Mouse (Mus musculus) T-helper 2 cell (primary cell): Measurements from ENCODE around the gene Kdelr1.
"Not testable (repeated sequence)": the region's sequence is repeated elsewhere in the genome, so short reads cannot be mapped to it uniquely, and the experiment has no call there.

Experiments used
- in situ Hi-C: fragments of 300-600 bp; cut with MboI, MseI; formaldehyde crosslinking; loops from one replicate; pipeline ENCODE4 v1.15.1; 2025; ENCODE audit warnings: high pct_unique_total_duplicates

Kdelr1 gene

DNA sequence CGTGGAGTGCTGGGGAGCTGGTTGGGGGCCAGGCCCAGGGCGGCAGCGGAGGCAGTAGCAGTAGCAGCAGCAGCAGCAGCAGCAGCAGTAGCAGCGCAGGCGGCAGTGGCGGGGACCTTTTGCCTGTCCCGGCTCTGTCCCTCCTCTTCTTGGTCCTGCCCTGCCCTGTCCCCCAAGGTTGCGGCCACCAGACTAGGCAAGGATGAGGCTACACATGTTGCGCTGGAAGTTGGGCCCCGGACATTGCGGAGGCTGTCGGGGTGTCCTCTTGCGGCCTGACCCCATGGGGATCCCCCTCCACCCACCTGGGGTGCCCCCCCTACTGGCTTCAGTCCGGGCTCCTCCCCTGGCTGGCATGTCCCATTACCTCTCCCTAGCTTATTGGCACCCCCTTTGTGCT is 2.8 kb upstream of the Kdelr1 start:
- in situ Hi-C loops: no loop called here

DNA sequence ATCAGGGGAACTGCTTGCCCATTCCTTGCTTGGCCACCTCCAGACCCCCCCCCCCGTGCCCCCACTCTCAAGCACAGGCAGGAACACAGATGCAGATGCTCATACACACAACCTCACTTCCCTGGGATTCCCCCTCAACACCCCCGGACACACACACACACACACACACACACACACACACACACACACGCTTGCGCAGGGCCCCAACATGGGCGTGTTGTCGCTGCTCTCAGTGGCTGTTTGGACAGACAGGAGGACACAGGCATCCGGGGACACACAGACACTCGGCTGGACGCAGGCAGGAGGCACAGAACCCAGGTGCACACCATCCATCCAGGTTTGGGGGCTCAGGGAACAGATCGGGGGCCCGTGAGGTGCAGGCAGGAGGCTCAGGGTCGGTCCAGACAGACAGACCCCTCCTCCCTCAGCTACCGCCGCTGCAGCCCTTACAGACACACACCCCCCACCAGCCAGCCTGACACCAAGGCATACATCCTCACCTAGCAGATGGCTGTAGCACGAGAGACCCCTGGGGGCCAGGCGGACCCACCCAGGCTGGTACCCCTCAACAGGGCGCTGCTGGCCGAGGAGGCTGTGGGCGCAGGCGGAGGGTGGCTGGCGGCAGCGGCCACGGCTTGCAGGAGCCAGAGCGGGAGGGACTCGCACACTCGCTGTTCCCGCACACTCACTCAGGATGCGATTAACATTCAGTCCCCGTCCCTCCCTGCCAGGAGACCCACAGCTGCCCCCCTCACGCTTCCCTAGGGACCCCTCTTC is 2.1 kb upstream of the Kdelr1 start:
- in situ Hi-C loops: no loop called here

DNA sequence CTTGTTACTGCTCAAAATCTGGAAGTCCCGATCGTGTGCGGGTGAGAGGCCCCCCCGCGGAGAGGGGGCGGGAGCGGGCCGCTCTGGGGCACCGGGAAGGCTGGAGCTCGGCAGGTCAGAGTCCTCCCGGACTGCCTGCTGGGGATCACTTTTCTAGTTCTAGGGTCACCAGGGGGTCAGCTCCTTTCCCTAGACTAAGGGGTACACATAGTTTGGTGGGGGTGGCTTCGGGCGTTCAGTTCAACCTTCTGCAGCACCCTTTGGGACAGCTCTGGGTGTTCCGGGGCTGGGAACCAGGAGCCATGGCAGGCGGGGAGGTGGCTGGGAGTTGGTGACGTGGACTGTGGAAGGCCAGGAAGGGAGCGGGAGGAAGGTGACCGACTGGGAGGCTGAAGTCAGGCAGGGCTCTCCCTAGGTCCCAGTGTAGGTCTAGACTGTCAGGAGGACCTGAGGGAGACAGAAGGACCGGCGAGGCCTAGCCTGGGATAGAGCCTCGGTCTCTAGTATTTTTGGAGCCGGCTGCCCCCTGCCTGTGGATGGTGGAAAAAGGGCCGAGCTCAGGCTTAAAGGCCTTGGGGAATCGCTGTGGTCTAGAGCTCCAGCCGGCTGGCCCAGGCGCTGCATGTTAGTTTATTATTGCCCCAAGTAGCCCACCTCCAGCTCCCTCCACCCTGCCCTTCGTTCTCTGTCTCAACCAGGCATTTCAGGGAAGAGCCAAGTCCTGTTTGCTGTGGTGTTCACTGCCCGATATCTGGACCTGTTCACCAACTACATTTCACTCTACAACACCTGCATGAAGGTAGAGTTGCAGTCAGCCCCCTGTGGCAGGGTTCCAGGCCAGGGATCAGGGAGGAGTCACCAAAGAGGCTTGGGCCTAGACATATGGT is 732 bp downstream of the Kdelr1 start:
- in situ Hi-C loops: no loop called here

DNA sequence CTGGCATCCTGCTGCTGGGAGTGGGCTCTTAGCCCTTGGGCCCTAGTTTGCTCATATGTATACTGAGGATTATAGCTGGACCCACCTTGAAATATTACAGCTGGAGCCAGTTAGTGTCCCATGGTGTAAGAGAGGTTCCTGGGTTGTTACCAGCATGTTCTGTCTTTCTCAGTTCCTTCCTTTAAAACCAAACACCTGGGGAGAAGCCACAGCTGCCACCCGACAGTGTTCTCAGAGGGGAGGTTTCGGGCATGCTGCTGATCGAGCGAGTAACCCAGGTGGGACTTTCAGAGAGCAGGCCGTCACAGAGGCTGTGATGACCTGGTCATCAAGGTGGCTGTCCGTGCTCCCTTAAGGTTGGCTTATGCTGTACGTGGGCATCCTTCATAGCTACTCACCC is 4.3 kb downstream of the Kdelr1 start:
- in situ Hi-C loops: no loop called here

DNA sequence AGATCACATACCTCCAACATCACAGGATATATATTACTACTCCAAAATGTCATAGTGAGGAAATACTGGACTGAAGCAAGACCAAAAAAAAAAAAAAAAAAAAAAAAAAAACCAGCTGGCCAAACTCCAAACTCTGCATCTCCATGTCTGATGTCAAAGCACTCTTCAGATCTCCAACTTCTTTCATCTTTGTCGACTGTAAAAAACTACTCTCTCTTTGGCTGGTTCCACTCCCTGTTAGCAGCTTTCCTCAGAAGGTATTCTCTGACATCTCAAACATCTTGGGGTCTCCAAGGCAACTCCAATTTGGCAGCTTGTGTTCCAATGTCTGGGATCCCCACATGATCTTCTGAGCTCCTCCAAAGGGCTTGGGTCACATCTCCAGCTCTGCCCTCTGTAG is 5.7 kb downstream of the Kdelr1 start, which contains the start of gene Grin2d:
TSS of gene Grin2d (minus strand) at position 101 of the 400 bp plus-strand sequence.
- in situ Hi-C loops: not testable (repeated sequence)

DNA sequence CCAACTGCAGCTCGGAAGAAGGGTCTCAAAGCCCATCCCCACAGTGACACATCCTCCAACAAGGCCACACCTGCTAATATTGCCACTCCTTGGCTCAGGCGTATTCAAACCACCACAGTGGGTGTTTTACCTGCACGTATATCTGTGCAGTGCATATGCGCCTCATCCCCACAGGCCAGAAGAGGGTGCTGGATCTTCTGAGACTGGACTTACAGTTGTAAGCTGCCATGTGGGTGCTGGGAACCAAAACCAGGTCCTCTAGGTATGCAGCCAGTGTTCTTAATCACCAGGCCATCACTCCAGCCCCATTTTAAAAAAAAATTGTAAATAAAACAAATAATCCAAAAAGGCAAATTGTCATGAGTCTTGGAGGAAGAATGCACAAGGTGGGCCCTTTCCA is 8.0 kb downstream of the Kdelr1 start:
- in situ Hi-C loops: no loop called here

DNA sequence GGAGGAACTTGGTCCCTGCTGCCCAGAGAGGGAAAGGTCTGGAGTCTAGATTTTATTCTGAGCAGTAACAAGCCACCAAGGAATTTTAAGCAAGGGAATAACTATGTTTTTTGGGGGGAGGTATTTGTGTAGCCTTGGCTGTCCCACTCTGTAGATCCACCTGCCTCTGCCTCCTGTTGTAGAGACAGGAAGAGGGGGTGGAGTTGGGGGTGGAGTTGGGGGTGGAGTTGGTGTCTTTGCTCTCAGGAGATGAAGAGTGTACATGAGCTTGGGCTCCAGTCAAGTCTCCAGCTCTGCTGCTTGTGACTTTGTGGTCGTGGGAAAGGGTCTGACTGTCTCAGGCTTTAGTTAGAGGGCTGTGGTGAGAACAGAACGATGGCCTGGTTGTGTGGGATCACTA is 8.4 kb downstream of the Kdelr1 start:
- in situ Hi-C loops: no loop called here

DNA sequence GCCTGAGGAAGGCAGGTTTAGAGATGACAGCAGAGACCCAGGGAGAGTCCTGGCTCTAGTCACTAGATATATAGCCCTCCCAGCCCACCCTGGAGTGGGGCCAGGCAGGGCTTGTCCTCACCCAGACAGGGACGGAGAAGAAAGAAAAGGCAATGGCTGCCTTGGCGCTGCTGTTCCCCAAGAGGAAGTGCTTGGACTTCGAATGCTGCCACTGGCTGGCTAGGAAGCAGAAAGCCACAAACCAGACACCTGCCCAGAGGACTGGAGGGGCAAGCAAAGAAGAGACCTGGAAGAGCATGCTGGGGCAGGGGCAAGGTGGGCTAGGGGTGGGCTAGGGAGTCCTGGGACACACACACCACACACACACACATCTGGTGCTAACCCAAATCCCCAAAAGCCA is 14.7 kb downstream of the Kdelr1 start:
- in situ Hi-C loops: no loop called here

DNA sequence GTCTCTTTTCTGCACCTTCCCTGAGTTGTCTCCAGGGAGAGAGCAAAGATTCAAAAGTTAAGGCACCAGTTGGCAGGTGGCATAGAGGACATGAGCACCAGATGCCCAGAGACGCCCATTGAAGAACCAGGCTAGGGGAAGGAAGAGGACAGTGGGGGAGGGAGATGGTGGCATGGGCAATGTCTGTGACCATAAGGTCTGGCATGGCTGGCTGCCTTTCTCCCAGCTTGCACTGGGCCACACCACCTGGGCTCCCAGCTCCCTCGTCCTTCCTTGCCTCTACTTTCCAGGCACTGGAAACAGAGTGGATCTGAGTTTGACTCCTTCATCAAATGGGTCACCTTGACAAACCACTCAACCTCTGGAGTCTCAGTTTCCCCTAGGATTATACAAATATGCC is 20.1 kb downstream of the Kdelr1 start:
- in situ Hi-C loops: no loop called here

DNA sequence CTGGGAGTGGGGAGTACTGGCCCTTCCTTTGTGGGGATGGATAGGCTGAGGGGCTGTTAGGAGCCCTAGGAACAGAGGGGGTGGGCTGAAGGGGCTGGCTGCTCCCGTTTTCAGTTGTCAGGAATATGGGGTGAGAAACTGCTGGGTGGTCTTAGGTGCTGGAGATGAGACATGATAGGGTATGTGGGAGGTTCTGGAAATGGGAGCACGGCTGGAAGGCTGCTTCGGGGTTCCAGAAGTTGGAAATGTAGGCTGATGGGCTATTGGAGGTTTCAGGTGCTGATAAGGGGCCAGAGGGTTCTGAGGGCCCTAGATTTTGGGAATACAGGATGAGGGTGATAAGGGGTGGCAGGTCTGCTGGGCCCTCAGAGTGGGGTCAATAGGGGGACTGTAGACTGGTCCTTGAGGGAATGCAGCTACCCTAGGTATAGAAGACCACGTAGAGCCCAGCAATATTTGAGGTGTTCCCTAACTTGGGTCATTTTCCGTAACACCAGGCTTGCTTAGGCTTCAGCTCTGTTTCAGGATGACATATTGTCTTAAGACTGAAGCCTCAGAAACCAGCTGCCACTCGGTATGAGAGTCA is 23.5 kb downstream of the Kdelr1 start:
- in situ Hi-C loops: no loop called here

DNA sequence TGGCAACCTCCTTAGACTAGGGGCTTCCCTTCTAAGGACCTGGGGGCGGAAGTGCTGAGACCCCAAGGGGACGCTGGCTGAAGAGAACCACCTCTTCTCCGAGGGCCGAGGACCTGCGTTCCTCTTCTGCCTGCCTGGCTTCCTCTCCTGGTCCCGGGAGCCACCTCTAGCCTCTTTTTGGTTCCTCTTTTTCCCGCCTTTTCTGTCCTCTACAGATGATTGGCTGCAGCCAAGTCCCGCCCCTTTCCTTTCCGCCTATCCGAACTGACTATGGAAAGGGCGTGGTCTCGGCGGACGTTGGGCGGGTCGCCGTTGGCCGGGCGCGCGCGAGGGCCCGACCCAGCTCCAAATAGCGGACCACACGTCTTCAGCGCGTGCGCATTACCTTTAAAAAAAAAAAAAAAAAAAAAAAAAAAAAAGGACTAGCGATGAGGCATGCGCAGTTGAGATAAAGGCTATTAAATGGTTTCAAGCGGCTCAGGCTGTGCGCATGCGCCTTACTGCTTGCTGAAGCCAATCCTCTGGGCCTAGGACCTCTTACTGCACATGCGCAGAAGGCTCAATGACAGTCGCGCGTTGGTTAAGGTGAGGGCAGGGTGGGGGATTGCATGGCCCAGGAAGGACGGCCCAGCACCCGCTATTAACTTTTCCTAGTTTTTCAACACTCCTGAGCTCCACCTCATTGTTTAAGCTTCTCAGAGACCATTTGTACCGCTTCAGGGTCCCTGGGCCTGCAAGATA is 24.1 kb downstream of the Kdelr1 start, which contains the start of the genes Syngr4 and Tmem143:
TSS of gene Syngr4 (minus strand) at position 198 of the 741 bp plus-strand sequence.
TSS of gene Tmem143 (plus strand) at position 425 of the 741 bp plus-strand sequence.
- in situ Hi-C loops: no loop called here

DNA sequence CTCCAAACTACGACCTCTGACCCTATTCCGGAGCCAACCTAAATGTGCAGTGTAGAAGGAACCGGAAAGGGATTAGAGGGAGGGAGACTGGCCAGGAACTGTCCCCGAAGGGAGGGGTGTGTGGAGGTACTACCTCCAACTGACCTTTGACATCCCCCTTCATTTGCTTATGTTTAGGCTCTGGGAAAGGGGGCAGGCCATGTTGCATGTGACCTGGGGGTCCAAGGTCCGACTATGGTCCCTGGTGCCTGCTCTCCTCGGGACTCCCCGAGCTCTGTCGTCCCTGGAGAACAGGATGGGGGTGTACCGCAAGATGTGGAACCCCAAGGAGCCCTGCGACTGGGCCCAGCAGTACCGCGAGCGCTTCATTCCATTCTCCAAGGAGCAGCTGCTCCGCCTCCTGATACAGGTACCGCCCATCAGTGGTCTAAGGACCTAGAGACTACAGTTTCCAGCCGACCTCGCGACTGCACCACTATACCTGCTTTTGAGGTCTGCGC is 24.7 kb downstream of the Kdelr1 start:
- in situ Hi-C loops: no loop called here

DNA sequence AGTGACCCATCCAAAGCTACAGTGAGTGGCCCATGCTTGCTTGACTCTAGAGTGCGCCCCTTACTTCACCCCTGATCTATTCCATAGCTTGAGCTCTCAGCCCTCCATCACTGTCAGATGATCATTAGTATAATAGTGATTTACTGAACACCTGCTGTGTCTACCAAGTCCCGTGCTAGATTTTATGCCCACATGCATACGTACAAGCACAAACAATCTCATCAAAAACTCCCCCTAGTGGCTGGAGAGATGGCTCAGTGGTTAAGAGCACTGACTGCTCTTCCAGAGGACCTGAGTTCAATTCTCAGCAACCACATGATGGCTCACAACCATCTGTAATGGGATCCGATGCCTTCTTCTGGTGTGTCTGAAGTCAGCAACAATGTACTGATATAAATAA is 25.6 kb downstream of the Kdelr1 start:
- in situ Hi-C loops: not testable (repeated sequence)

DNA sequence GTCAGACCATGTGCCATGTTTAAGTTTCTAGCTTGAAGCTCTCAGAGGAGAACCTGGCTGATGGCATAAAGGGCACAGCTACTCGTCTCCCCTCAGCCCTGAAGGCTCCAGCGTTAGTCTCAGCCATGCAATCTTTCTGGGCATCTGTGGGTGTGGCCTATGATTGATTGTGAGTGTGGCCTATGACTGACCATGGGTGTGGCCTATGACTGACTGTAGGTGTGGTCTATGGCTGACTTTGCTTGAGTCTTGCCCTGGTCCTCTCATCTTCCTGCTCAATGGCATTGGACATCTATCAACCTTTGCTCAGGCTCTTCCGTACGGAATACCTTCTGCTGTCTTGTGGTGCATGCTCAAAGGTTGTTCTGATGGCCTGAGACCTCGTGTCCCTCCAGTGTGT is 29.0 kb downstream of the Kdelr1 start:
- in situ Hi-C loops: no loop called here

DNA sequence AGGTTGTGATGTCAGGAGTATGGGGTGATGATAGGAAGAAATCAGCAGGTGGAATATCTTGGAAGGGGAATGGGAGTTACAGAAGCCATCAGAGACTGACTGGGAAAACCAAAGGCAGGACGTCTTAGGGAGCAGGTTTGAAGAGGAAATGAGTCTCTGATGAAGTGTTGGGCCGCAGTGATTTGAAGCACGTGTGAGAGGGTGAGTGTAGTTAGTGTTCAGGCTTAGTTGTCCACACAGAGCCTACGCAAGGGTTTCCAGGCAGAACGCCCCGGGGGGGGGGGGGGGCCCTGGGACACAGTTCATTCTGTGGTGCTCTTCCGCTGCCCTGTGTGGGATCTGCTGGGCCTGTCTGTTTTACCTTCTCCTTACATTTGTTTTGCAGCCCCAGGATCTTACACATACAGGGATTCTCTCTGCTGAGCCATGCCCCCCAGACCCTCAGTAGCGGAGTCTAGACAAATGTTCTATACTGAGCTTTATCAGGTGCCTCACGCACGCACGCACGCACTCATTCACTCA is 30.0 kb downstream of the Kdelr1 start:
- in situ Hi-C loops: no loop called here

DNA sequence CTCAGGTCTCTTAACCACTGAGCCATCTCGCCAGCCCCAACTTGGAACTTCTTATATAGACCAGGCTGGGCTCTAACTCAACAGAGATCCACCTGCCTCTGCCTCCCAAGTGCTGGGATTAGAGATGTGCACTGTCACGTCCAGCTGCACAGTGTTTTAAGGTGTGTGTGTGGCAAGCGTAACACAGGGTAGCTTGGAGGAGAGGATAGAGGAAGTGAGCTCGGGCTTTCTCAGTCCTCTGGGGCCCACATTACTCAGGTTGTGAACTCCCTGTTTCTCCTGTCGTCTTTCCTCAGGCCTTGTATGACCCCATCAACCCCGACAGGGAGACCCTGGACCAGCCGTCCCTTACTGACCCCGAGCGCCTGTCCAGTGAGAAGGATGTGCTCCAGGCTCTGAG is 34.0 kb downstream of the Kdelr1 start:
- in situ Hi-C loops: no loop called here

DNA sequence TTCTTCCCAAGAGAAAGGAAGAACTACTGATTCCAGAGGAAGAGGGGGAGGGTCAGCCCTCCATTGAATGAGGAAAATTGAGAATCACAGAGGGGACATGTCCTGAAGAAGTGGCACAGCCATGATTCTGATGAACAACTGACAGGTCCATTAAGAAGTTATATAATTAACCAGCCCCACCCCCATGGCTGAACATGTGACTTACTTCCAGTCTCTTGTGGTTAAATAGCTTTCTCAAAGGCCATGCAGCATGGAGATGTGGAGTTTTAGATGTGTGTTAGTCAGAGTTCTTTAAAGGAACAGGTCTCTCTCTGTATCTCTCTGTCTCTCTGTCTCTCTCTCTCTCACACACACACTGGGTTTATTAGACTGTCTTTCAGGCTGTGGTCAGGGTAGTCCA is 35.8 kb downstream of the Kdelr1 start:
- in situ Hi-C loops: no loop called here

DNA sequence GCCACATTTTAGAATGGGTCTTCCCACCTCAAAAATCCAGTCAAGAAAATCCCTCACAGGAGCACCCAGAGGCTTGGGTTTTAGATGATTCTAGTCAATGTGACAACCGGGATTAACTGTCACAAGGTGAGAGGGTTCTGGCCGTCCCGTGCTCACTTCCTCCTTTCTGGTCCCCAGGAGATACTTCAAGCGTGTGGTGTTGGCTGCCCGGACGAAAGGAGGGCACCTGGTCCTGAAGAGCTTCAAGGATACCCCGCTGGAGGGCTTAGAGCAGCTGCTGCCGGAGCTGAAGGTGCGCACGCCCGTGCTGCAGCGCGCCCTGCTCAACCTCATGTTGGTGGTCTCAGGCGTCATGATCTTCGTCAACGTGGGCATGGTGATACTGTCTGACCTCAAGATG is 36.6 kb downstream of the Kdelr1 start:
- in situ Hi-C loops: no loop called here

DNA sequence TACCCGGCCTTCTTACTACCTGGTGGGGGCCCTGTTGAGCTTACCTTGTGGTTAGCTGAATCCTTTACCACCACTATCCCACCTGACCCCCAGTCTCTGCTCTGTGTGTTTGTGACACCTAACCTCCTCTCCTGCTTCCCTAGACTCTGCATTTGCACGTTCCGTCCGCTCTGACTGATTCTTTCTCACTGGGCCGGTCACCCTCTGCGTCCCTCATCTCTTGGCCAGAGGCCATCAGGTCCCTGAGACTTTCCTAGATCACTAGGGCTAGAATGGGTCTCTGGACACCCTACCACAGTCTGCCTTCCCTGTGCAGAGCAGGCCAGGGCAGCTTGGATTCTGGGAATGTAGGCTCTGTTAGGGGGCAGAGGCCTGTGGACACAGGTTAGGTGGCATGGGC is 41.5 kb downstream of the Kdelr1 start:
- in situ Hi-C loops: no loop called here

DNA sequence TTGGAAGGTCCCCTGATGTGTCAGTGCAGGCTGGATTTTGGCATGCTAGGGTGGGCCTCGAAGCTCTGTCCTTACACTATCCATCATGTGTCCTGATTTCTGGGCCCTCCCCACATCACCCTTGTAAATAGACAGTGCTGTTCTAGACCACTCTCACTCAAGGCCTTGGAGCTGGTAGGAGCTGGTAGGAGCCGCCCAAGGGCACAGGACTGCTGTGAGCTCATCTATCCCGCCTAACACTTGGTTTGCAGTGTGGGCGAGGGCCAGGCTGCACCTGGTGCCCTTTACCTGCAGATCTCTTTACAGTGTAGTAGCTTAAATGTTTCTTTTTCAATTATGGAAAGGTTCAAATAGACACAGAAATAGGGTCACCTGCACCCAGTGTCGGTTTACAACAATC is 42.4 kb downstream of the Kdelr1 start:
- in situ Hi-C loops: no loop called here
